Mouse (Mus musculus): ENCODE results near the gene D17Wsu92e. TPM values are rescaled to one million over a fixed set of nuclear protein-coding genes. Genes with fewer than 3 reads are reported as not detected.
"Not testable (repeated sequence)": the region's sequence is repeated elsewhere in the genome, so short reads cannot be mapped to it uniquely, and the experiment has no call there.

The D17Wsu92e gene
- 66.2 and 76.6 TPM in 2 replicates for total RNA-seq (2014; fragmentation: Nextera tagmentation)
- total RNA-seq (2017): 90.1 and 90.5 TPM in 2 replicates

DNA sequence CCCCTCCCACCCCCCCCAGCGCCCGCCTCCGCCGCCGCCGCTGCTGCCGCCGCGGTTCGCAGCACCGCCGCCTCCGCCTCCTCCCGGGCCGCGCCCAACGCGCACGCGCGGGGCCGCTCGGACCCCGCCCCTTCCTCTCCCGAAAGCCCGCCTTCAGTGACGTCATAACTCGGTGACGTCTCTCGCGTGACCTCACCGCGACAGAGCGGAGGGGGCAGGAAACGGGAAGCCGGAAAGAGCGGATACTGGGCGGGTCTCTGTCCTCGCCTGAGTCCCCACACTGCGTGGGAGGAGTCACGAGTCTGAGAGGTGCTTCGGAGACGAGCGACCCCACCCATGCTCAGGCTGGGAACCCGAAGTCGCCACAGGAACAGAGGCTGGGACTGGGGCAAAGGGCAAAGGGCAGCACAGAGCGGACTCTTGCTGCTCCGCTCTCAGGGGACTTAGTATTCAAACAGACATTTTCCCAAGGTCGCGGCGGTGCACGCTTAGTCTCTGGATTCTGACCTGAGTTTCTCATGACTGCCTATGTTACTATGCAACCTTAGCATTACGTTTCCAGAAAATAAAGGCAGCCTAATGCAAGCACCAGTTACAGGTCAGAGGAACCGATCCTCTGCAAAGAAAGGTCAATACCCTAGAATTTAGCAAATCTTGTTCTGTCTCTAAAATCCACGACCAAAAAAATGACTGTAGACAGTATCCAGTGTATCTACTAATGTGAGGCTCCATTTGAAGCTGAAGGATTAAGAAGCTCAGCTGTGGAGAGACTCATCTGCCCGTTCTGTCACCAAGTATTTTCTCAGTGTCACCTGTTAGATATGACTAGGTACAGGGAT, at the start of gene D17Wsu92e:
Gene D17Wsu92e (minus strand): TSS at position 81 of the 839 bp plus-strand sequence.
- peak; percentile 83 for ATAC-seq (replicated peaks; ENCODE audit: low FRiP score, low TSS enrichment, poor library complexity, severe bottlenecking)

DNA sequence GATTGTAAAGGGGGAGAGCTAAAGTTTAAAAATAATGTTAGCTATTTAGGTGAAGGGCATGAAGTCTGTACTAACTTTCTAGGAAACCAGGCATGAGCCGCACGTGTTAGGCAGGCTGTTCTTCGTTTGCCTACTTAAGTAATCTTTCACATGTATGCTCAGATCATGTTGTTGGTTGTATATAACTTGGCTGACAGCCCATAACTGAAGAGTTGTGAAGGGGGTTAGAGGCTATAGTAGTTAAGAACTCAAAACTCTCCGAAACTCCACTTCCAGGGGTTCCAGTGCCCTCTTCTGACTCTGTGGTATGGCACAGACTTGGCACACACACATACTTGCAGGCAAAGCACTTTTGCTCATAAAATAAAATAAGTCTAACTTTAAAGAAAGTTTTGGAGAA, 46.3 kb upstream of the D17Wsu92e start:
- no peak for ATAC-seq (replicated peaks; ENCODE audit: low FRiP score, low TSS enrichment, poor library complexity, severe bottlenecking)

DNA sequence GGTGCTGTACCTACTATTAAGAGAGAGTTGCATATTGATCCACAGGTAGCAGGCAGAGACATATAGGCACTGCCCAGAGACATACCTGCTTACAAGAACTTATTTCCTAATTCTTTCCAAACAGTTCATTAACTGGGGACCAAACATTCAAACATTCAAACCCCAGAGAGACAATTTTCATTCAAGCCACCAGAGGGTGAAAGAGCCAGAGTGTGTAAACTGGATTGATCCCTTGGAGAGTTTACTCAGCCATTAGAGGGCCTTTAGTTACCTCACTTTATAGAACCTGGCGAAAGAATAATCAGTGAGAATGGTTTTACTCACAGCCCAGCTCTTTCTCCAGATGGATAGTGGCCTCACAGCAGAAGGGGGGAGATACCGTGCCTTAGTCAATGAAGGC, 45.0 kb upstream of the D17Wsu92e start:
- ATAC-seq (replicated peaks; ENCODE audit: low FRiP score, low TSS enrichment, poor library complexity, severe bottlenecking): no peak

DNA sequence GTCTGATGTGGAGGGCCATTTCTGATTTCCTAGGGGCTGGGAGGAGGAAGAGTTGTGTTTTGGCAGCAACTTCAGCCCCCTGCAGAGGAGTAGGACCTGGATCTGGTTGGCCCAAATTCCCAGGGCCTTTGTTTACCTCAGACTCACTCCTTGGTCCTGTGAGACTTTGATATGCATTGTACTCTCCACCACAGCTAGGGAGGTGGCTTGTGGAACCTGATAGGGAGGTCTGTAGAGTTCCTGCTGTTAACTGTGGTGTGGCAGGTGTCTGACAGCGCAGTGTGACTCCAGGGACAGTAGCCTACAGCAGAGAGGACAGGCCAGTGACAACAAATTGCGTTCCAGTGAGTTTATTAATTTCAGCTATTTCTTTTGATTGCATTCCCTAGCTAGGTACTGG, 38.7 kb upstream of the D17Wsu92e start:
- peak; percentile 78 for ATAC-seq (replicated peaks; ENCODE audit: low FRiP score, low TSS enrichment, poor library complexity, severe bottlenecking)

DNA sequence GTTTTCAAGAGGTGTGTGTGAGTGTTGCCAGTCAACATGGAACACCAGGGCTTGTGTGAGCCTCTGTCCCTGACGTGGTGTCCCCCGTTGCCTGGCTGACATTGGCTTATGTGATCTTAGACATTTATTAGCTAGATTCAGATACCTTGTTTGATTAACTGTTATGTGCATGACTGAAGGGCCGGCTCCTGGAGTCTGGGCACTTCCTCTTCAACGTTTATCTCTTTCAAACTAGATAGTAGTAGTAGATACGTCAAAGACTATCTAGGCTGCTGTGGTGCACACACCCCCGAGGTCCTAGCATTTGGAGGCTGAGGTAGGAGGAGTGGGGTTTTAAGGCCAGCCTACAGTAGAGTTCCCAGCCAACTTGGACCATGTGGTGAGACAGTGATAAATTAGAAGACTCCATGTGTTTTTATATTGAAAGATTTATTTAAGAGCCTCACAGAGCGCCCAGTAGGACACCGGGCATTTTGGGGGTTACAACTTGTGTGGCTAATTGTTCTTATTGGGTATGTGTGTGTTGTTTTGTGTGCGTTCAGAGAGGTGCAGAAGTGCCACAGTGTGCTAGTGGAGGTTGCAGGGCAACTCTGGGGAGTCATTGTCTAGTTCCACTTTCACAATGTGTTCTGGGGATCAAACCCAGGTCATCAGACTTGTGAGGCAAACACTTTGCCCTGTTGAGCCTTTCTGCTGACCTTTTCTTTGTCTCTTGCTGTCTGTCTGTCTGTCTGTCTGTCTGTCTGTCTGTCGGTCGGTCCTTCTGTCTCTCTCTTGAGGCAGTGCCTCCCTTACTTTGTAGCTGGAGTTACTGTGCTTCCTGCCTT, 37.4 kb upstream of the D17Wsu92e start:
- ATAC-seq (replicated peaks; ENCODE audit: low FRiP score, low TSS enrichment, poor library complexity, severe bottlenecking): peak; percentile 73

DNA sequence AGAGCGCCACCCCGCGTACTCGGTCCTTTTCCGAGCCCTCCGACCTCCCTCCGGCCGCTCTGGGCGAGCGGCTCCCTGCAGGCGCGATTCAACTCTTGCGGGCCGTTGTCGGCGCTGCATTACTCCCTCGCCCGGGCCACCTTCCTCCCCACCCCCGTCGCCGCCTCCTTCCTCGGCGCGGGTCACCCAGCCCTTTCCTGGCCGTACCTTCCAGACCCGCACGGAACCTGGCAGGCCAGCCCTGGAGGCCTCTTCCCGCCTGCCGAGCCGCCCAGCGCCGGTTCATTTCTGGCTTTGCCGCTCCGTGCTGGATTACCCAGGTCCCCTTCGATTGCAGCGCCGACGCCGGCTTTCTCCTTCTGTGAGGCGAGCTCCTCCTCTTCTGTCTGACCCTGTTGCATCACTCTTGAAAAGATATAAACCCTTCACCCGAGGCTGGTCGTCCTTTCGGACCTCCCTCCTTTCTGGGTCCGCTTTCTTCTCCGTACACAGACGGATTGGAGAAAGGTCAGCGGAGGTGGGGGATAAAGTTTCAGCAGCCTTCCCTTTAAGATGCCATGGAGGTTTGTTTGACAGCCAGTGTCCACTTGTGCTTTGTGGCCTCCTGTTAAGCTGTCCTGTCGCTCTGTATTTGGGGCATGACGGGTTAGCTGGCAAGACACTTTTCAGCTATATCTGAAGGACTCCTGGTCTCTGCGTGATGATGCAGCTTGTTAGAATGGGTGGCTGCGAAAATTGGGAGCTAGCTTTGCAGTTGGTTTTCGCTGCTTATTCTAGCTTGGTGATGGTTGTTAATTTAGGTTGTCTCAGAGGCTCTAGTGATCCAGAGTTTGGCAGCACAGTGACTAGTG, 36.6 kb upstream of the D17Wsu92e start:
- ATAC-seq (replicated peaks; ENCODE audit: low FRiP score, low TSS enrichment, poor library complexity, severe bottlenecking): 0 out of 2 replicates have a peak, but pooled peaks have one; percentile 4

DNA sequence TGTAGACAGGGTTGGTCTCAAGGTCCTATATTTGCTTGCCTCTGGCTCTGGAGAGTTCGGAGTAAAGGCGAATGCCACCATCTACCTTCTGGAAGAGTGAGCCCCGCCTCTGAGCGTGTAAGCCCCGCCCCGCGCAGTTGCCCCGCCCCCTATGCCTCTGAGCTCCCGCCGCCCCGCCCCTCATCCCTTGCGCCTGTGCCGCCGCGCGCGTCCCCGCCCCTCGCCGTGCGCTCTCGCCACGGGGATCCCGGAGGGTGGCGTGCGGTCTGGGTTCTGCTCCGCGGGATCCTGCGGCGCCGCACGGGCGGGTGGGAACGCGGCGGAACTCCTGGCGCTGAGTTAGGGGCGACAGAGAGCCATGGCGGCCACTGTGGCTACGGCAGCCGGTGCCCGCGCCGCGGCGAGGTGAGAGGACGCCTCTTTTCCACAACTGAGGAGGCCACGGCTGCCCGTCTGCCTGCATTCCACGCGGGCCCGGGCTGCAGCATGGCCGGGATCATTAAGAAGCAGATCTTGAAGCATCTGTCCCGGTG, 35.9 kb upstream of the D17Wsu92e start, which contains the start of gene Uhrf1bp1:
Gene Uhrf1bp1 (plus strand): TSS at position 177 of the 533 bp plus-strand sequence.
- peak; percentile 49; the same call in 1 of the 2 replicates for ATAC-seq (replicated peaks; ENCODE audit: low FRiP score, low TSS enrichment, poor library complexity, severe bottlenecking)

DNA sequence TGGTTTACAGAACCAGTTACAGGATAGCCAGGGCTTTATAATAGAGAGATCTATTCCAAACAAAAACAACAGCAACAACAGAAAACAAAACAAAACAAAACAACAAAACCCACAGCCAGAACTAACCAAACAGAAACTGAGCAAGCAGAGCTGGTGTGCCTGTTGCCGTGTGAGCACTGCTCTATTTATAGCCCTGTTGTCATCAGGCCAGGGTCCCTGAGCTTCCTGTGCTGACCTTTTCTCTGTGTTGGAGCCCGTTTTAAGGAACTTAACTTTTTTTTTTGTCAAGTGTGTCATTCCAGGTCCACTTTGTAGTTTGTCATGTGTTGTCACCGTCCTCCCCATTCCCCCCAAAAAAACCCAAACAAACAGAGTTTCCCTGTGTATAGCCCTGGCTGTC, 30.6 kb upstream of the D17Wsu92e start:
- ATAC-seq (replicated peaks; ENCODE audit: low FRiP score, low TSS enrichment, poor library complexity, severe bottlenecking): no peak

DNA sequence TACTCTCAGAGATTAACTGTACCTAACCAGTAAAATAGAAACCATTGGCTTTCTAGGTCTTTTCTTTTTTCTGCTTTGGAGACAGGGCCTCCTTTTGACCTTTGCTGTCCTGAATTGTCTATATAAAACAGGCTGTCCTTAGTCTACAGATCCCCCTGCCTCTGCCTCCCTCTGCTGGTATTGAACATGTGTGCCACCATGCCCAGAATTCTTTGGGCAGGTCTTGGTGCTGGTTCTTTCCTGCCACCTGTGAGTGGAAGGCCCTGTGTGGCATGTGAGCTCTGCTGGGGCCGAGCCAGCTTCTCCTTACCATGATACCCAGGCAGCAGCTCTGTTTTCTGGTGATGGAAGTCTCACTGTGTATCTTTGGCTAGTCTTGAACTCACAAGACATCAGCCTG, 27.9 kb upstream of the D17Wsu92e start:
- ATAC-seq (replicated peaks; ENCODE audit: low FRiP score, low TSS enrichment, poor library complexity, severe bottlenecking): no peak

DNA sequence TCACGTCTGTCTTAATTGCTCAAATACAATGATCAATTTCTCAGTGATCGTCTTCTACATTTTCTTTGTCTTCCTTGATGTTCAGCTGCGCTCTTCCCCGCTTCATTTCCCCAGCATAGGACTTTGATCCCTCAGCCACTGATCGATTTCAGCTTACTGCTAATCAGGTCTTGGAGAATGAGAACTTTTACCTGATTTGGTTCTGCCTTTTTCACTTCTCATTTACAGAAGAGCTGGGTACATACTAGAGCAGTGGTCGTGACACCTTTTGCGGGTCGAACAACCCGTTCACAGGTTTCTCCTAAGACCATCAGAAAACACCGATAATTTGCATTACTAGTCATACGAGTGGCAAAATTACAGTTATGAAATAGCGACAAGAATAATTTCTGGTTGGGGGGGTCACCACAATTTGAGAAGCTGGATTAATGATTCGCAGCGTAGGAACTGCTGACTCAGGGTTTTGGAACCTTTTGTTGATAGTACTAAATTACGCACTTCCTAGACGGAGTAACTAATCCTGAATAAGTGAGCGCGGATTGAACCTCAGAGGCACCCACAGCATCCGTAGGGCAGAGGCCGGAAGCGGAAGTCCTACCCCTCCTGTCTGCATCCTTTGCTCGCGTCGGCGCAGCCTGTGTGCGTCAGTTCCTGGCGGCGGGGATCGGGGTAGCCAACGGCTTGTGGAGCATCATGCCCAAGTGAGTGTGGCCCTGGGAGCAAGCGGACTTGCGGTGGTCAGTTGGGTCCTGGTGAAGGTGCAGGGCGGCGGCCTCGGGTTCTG, 19.2 kb upstream of the D17Wsu92e start:
- peak; percentile 100 for ATAC-seq (replicated peaks; ENCODE audit: low FRiP score, low TSS enrichment, poor library complexity, severe bottlenecking)

DNA sequence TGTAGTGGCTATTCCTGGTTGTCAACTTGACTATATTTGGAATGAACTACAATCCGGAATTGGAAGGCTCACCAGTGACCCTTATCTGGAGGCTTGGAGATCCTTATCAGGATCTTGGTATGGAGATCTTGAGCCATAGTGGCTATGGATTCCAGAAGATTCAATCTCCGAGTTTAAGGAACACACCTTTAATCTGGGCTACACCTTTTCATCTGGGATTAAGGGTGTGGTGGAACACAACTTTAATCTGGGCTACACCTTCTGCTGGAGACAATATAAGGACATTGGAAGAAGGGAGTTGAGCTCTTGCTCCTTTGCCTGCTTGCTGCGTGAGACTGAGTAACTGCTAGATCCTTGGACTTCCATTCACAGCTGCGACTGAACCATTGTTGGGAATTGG, 17.4 kb upstream of the D17Wsu92e start, which contains the start of gene Snrpc:
Gene Snrpc (plus strand): TSS at position 301 of the 400 bp plus-strand sequence.
- not testable (repeated sequence) for ATAC-seq (replicated peaks; ENCODE audit: low FRiP score, low TSS enrichment, poor library complexity, severe bottlenecking)

DNA sequence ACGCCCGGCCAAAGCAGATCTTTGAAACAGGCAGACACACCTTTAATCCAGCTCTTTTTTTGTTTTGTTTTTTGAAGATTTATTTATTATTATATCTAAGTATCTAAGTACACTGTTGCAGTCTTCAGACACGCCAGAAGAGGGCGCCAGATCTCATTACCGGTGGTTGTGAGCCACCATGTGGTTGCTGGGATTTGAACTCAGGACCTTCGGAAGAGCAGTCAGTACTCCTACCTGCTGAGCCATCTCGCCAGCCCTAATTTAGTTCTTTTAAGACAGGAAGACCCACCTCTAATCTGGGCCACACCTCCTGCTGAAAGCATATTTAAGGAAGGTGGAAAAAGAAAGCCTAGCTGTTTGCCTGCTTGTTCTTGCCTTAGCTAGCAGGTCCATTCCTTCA, 10.0 kb upstream of the D17Wsu92e start:
- ATAC-seq (replicated peaks; ENCODE audit: low FRiP score, low TSS enrichment, poor library complexity, severe bottlenecking): no peak

DNA sequence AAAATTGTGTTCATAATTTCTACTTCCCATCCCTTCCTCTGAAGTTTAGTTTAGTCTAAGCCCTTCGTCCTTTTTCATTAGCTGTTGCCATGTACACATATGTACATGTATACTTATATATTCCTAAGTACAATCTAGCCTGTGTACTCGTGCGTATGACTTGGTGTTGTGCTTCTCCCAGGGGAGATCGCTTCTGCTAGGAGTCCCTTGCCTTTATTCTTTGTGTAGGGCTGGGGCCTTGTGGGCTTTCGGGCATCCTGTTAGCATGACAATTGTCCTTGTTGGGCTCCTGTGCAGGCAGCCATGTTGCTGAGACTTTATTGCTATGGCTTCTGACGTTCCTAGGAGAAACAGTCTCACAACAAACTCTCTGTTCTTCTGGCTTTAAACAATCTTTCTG, 7.1 kb upstream of the D17Wsu92e start:
- no peak for ATAC-seq (replicated peaks; ENCODE audit: low FRiP score, low TSS enrichment, poor library complexity, severe bottlenecking)

DNA sequence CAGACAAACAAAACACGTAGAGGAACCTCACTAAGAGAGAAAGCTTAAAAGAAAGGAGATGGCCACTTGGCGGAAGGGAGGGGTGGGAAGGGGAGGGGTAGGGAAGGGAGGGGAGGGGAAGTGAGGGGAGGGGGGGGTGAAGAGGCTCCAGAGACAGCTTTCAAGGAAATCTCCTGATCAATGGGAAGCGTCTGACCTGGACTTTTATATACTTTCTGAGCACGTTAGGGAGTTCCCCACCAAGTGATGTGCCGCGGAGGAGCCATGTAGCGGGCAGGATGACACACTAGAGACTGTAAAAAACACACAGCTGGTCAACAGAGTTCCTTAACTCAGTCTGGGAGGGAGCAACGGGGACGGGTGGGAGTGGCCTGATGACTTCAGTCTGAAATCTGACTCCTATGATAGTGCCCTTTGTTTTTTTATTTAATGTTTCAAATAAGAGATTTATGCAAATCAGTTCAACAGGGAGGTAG, 6.5 kb upstream of the D17Wsu92e start:
- ATAC-seq (replicated peaks; ENCODE audit: low FRiP score, low TSS enrichment, poor library complexity, severe bottlenecking): no peak

DNA sequence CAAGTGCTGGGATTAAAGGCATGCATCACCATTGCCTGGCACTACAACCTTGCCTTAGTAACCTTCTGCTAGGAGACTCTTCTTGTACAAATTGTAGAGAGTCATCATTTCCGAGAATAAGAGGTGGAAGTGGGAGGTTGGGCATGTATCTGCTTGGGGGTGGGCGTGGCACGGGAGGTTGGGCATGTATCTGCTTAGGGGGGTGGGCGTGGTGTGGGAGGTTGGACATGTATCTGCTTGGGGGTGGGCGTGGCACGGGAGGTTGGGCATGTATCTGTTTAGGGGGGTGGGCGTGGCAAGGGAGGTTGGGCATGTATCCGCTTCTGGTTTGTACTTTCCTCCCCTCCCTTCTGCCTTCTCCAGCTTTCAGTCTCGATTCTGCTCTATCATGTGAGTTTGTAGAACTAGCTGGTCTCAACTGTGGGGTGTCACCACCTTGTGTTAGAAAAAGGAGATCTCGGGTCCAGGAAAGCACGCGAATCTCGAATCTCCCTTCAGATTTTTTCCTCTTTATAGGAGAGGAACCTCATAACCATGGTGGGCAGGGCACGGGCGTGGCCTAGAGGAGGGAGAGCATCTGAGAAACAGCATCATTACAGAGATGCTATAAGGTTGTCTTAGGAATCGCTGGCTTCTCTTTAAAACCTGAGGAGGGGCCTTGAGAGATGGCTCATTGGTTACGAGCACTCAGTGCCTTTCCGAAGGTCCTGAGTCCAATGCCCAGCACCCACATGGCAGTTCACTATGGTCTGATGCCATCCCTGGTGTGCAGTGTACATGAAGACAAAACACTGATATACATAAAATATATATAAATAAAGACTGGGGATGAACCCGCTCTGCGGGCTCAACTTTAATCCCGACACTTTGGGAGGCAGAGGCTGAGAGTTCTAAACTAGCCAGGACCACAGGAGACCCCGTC, 5.8 kb upstream of the D17Wsu92e start:
- ATAC-seq (replicated peaks; ENCODE audit: low FRiP score, low TSS enrichment, poor library complexity, severe bottlenecking): peak; percentile 75

DNA sequence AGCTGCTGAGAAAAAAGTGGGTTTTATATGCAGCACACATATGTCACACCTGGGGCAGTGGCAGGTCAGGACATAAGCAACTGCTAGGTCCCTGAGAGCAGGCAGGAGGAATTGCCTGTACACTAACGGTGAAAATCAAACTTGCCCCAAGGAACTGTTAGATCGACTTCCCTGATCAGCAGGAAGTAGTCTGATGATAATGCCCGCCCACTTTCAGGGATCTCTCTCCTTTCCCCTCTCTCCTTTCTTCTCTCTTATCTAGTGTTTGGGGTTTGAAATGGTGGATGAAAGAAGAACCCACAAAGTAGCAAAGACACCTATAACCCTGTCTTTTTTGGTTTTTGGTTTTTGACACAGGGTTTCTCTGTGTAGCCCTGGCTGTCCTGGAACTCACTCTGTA, 5.1 kb upstream of the D17Wsu92e start:
- ATAC-seq (replicated peaks; ENCODE audit: low FRiP score, low TSS enrichment, poor library complexity, severe bottlenecking): no peak

DNA sequence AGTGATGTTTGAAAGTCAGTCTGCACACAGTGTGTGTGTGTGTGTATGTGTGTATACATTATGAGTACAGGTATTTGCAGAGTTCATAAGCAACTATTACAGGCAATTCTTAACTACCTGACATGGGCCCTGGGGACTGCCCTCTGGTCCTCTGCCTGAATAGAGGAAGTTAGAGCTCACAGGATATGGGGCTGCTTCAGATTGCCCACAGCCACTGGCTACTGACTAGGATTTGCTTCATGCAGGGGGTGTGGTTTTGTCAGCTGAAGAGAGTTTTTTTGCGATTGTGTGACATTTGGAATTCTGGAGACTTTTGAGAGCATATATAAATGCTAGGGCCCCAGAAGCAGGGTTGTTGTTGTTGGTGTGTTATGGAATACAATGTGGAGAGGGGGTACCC, 4.5 kb upstream of the D17Wsu92e start:
- ATAC-seq (replicated peaks; ENCODE audit: low FRiP score, low TSS enrichment, poor library complexity, severe bottlenecking): no peak

Data from megakaryocyte-erythroid progenitor cell, adult 5-6 weeks (primary cell).